Mouse (Mus musculus): ENCODE measurements around the gene Rbp2.
A peak's percentile ranks its signal among the peaks of the same experiment; 100 is the strongest.

The Rbp2 gene

DNA sequence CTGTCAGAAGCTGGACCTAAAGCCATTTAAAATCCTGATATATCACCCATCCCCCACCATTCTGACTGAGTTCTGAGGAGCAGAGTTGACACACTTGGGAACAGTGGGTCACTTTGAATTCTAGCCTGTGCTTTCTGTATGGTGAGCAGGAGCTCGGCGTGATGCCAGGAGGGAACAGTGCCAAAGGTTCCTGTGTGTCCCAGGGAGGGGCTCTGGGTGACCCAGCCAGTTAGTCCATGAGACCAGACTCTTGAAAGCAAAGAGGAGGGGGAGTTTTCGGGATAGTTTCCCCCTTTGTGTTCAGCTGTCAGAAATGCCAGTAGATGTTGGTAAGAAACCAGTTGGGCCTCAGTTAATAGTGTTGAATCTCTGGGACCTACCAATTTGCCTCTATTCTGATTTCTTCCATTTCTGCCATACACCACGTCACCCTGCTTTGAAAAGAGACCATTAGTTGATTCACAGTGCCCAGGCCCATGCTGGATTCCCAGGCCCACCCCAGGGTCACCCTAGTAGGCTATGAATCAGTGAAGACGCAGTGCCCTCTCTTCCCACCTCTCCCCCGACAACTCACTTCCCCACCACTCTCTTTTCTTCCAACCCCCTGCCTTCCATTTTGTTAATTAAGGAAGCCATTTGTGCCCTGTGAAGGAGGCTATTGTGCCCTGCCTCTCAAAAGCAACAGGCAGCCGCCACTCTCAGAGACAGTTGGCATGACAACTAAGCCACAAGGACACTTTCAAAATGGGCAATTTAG, 39.0 kb downstream of the Rbp2 start:
- no peak for DNase-seq

DNA sequence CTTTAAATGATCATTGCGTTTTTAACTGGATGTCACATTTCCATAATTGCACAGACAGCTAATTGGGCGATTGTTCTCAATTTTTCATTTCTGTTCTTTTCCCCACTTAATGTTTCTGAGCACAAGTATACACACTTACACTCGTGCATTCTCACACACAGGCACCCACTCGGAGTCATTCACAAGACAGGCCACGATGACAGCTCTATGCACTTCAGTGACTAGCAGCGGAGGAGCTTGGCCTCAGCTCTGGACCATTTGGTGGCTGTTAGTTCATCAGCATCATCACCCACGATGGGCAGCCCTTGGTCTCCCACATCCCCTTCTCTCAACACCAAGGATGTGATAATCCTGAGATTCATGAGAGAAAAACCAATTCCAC, 39.6 kb downstream of the Rbp2 start:
- no peak for DNase-seq

DNA sequence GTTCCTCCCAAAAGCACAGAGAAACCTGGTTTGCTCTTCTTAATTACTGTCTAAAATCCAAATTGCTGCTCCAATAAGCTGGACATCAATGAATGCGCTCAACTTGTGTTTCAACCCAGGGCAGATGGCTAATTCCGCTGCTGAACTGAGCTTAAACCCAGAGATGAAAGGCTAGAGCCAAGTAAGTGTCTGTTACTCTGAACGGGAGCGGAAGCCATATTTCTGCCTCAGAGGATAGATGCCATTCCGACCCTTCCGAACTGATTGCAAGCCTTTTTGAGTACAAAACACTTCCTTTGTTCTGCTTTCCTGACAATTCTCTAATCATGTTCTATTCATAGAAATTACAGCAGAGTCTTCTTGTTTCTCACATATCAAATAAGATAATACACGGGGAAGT, 41.3 kb downstream of the Rbp2 start:
- DNase-seq, result no peak

DNA sequence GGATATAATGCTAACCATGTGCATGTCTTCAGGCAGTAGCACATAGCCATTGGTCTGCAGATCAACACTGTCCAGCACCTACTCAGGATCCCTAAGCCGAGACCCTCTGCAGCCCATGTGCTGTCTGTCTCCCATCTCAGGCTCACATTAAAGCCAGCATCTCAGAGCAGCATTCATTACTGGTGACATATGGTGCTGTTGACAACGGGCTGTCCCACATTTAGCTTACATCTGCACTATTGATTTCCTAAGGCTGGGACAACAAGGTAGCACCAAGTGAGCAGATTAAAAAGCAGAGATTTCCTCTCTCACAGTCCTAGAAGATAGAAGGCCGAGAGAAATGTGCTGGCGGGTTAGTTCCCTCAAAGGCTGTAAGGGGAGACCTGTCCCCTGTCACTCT, 43.9 kb downstream of the Rbp2 start:
- no peak for DNase-seq

DNA sequence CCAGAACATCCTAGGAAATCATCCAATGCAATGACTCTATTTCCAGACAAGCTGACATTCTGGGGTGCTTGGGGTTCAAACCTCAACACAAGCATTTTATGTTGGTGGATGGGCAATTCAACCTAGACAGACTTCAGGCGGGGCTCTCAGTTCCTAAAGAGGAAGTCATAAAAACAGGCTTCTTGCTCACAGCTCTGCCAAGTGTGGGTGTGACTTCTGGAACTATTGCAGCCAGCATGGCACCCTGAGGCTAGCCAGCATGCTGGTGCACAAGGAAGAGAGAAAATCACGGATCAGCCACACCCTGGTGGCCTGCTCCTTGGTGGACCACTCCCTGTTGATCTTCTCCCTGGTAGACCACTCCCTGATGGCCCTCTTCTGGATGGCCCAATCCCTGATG, 45.1 kb downstream of the Rbp2 start:
- DNase-seq, result no peak

DNA sequence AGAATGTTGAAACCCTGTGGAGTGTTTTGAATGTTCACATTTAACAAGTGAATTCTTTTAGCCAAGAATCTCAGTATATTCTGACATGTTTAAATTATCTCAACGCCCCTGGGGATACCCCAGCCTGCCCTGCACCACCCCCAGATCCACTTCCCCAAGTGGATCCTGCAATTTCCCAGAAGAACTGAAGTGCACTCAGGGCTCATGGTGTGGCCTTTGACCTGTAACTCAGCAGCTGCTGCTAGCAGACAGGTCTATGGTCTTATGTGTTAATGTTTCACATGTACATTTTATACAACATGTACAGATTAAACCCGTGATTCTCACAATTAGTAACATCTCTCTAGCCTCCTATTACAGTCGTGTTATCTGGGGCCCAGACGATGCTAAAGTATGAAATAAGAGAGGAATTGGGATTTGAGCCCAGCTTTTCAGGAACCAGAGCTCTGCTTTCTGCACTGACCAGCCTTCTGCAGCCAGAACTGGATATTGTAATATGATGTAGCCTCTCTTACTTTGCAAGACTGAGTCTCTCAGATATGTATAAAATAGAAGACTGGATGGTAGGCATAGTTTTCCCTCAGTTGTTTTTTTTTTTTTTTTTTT, 48.9 kb downstream of the Rbp2 start:
- no peak for DNase-seq

DNA sequence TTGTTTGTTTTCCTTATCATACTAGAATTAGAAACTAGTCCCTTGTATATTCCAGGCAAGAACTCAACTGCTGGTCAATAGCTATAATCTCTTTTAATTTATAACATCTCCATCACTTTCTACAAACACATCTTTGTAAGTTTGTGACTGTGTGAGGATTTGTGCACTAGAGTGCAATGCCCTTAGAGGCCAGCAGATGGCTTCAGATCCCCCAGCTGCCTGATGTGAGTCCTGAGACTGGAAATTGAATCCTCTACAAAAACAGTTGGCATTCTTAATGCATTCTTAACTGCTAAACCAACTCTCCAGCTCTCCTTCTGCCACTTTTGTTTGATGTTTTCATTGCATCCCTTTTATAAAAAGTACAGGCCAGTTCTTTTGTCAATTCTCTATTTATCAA, 49.8 kb downstream of the Rbp2 start:
- no peak for DNase-seq

DNA sequence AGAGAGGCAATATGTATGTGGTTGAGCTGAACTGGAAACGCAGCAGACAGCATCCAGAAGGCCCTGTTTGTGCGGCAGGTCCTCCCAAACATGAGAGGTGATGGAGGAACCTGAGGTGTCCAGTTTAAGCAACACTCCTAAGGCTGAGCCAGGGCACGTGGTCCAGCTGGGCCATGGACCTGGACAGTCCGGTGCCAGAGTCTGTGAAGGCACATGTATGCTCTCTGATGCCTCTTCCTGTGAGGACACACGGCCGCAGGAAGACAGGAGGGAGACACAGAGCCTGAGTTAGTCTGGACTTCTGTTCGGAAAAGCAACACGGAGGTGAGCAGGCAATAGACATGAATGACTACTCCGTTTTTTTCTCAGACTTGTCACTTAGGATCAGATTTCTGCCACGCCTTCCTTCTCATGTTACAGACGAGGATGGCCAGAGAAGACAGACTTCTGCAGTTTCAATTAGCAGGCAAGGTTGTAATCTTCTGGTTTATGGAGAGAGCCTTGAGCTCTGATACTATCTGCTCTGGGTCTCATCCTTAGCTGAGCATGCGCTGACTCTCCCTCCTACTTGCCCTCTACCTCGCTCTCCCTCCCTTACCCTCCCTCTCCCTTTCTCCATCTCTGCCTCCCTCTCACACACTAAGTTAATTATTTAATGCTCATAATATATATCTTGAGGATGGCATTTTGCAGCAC, 52.2 kb downstream of the Rbp2 start:
- no peak for DNase-seq

DNA sequence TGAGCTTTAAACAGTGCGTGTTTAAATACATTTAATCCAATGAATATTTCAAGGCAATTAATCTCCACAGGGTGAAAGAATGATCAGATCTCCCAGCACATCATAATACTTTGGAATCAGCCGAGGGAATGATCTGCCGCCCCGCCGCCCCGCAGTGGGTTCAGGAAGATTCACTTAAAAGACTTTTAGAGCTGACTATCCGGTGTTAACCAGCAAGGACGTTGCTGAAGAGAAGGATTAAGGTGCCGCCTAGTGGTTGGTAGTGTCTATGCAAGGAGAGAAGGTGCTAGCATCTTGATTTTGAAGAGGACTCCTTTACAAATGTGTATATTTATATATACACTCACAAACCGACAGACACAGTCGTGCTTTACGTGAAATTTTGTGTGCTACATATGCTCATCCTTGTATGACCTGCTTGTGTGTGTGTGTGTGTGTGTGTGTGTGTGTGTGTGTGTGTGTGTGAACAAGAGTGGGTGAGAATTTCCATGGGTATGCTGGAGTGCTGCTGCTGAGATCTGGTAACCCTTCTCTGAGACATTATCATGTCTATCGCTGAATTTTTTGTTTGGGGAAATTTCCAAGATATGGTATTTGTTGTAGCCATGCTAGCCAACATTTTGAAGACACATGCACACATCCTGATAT, 52.9 kb downstream of the Rbp2 start:
- DNase-seq, result peak; percentile 7 to 9

DNA sequence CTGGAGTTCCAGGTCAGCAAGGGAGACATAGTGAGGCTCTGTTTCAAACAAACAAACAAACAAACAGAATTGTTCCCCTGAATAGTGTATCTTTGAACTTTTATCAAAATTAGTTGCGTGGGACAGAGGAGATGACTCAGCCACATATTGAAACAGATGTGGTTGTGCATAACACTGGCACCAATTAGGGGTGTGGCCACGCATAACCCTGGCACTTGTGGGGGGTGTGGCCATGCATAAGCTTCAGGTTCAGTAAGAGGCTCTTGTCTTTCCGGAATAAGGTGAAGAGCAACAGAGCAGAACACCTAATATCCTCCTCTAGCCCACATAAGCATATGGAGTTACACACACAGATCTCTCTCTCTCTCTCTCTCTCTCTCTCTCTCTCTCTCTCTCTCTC, 58.1 kb downstream of the Rbp2 start:
- DNase-seq, result no peak
